Mouse (Mus musculus): ENCODE results near the gene Neu2.

DNA sequence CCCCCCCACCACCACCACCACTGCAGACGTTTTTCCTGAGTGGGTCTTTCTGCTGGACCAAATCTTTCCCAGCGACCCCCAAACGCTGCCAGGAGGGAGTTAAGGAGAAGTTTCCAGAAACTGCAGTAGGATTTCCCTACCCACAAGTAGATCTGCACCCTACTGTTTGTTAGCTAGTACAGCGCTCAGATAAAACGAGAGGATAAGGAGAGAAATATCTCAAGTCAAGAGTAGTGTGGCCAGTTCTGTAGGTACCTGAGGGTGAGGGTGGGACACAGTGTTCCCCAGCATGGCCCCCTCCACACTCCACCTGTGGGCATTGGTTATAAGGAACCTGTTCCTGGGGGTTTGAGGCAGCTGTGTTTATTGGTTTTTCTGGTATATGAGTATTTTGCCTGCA, 1.2 kb downstream of the Neu2 start:
- TF ChIP-seq CTCF (IDR thresholded peaks at IDR 0.05; ENCODE audit: low read depth) (no peak), EP300 (IDR thresholded peaks at IDR 0.05; ENCODE audit: low read depth) (no peak)

All from liver, postnatal 0 days (tissue).